Mouse (Mus musculus) heart, adult 9 months (tissue): ENCODE measurements around the gene Lsm10.

Source experiments
- DNase-seq, 2 experiments: peaks; one replicate each; pipeline ENCODE4 v3.0.0; 2022; ENCODE audit warnings: low spot score in 2 of 2

Lsm10 gene

GRCm38 (mm10) chr4:126118651-126119050 lies 22.2 kb downstream of the Lsm10 start:
- DNase-seq: no peak

GRCm38 (mm10) chr4:126119051-126119450 lies 22.6 kb downstream of the Lsm10 start:
- no peak for DNase-seq

- no peak for DNase-seq
Observed at GRCm38 (mm10) chr4:126120052-126120451, 23.6 kb downstream of the Lsm10 start.

DNA sequence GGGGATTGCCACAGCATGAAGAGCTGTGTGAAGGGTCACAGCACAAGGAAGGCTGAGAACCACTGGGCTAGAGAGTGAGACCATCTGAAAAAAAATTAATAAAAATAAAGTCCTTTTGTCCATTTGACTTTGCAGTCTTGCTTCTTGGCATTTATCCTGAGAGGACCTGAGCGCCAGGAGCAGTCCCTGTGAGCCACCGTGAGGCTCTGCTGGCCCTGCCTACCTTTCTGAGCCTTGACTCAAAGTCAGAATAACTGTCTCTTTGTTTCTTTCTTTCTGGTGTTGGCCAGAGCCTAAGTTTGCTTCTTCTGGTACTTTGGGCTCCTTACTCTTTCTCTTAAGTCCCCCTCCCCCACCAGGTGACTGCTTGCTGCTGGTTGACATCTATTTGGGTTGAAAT lies 24.1 kb downstream of the Lsm10 start:
- DNase-seq: no peak

- DNase-seq: no peak
Observed at GRCm38 (mm10) chr4:126123309-126124040, 27.1 kb downstream of the Lsm10 start.

- no peak for DNase-seq
Observed at GRCm38 (mm10) chr4:126130502-126130901, 34.1 kb downstream of the Lsm10 start.

- DNase-seq: peak; percentile 49 to 61
Observed at GRCm38 (mm10) chr4:126131290-126132121, 35.1 kb downstream of the Lsm10 start.

- no peak for DNase-seq
Observed at GRCm38 (mm10) chr4:126132636-126133264, 36.3 kb downstream of the Lsm10 start.

DNA sequence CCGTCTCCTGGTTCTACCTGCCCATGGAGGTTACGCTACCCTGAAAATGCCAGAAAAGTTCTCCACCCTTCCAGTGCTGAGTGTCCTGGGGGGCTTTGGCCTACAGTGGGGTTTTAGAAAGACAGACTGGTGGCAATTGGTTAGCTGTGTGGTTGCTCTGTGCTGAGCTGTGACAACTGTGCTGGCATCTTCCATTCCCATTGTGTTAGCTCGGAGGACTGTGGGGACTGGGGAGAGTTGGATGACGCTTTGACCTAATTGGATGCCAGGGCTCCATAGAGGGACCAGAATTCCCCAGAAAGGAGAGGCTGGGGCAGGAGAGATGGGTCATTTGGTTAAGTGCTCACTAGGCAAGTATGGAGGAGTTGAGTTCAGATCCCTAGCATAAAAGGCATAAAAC lies 37.8 kb downstream of the Lsm10 start:
- no peak for DNase-seq

DNA sequence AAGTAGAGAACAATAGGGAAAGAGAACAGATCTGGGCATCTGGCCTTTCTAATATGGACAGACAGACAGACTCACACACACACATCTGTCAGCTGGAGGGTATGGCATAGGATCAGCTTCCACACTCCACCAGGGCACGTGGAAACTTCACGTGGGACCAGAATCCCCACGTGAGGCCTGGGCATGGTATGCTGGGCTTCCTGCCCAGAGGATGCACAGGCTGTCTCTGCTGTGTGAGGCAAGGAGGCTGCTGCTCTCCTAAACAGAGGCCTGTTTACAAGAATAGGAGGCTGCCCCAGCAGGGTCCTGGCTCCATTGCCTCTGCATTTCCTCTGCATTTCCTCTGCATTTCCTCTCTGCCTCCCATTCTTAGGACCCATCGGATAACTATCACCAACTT lies 38.2 kb downstream of the Lsm10 start:
- no peak for DNase-seq

- no peak for DNase-seq
Observed at GRCm38 (mm10) chr4:126137773-126138172, 41.4 kb downstream of the Lsm10 start.

GRCm38 (mm10) chr4:126141021-126141420 lies 44.6 kb downstream of the Lsm10 start:
- no peak for DNase-seq

- DNase-seq: peak in 1 of 2 experiments; percentile 66
Observed at GRCm38 (mm10) chr4:126145396-126145795, 49.0 kb downstream of the Lsm10 start.

DNA sequence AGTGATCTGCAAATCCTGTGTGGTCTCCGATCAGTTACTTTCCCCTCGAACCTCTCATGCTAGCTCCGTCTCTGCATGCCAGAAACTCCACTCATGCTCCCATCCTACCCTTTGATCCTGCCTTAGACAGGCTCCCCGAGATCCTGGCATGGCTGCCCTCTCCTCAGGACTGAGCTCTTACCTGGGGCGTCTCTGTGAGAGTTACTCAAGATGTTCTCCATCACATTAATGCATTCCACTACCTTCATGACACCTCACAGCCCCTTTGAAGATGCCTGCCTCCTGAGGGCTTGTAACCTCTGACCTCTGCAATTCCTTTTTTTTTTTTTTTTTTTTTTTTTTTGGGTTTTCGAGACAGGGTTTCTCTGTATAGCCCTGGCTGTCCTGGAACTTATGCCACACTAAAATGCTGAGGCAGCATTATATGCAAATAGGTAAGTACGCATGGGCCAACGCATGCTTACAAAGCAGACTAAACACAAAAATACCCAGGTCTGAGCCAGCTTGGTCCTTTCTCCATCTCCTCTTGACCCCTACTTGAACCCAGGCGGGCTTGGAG lies 50.6 kb downstream of the Lsm10 start:
- DNase-seq: no peak

GRCm38 (mm10) chr4:126147533-126148160 lies 51.2 kb downstream of the Lsm10 start, which contains the start of gene Eva1b:
Gene Eva1b (plus strand): TSS chr4:126147744.
- DNase-seq: peak; percentile 75 to 80
